Mouse (Mus musculus) activated CD4-positive, CD25-positive, alpha-beta regulatory T cell, adult 4 months (primary cell): ENCODE measurements around the gene Zfp518b. TPM values are rescaled to one million over a fixed set of nuclear protein-coding genes. Genes with fewer than 3 reads are reported as not detected.

Experiments used
- ATAC-seq: one replicate; pipeline ENCODE4 v1.8.0; 2017
- polyA plus RNA-seq, 2 experiments: library from polyadenylated mRNA; unstranded; fragments of 100-300 nt; shearing (Covaris generic); gene quantifications; one replicate each; pipeline ENCODE4 v1.2.1; 2017

Zfp518b gene
- polyA plus RNA-seq, 2 experiments from 2014 or later, result 0.49 to 0.73 TPM

GRCm38 (mm10) chr5:38632463-38633449 lies 51.9 kb downstream of the Zfp518b start:
- ATAC-seq, result peak; percentile 49

- ATAC-seq, result no peak
These were observed 56.6 kb downstream of the Zfp518b start for GRCm38 (mm10) chr5:38628023-38628422.

- ATAC-seq, result no peak
These were observed 57.7 kb downstream of the Zfp518b start for GRCm38 (mm10) chr5:38626883-38627282.

- ATAC-seq, result no peak
These were observed 63.8 kb downstream of the Zfp518b start for GRCm38 (mm10) chr5:38620783-38621182.

GRCm38 (mm10) chr5:38618908-38619307 lies 65.7 kb downstream of the Zfp518b start:
- ATAC-seq, result no peak

Other genes with a start within 250 kb of the Zfp518b start
- gene Slc2a9, start 181.7 kb downstream of the Zfp518b start, polyA plus RNA-seq, result 10 to 100 TPM in 1 of 2 experiments, 1 to 10 TPM in 1; 4.7 to 11.3 TPM
- gene Wdr1, start 121.6 kb downstream of the Zfp518b start, polyA plus RNA-seq, result 100 to 1,000 TPM; 424 to 463 TPM
- gene Clnk, start 192.0 kb upstream of the Zfp518b start, polyA plus RNA-seq, result not detected